Mouse (Mus musculus) liver, embryonic 13.5 days (tissue): ENCODE measurements at regions not wholly inside any gene's neighbourhood (a gene's known extent, or its start where the extent isn't known, plus 50 kb on each side); places are given as distances from the start of the nearest gene placed in this dataset.
"Not testable (repeated sequence)": the region's sequence is repeated elsewhere in the genome, so short reads cannot be mapped to it uniquely, and the experiment has no call there.

Source experiments
- ATAC-seq: fragments of 200-750 bp; cut with Nextera tagmentation; 2 replicates; pipeline ENCODE4 v1.8.0; 2017; ENCODE audit warnings: low read depth, mild to moderate bottlenecking, moderate number of reproducible peaks, moderate library complexity
- DNase-seq: peaks from one replicate; pipeline ENCODE4 v3.0.0; 2022
- H3K27ac ChIP-seq: fragments of 300-500 bp; sonication (generic); 2 replicates; pipeline ENCODE4 v1.5.1; 2015; ENCODE audit warnings: moderate library complexity, mild to moderate bottlenecking, inconsistent platforms
- H3K27me3 ChIP-seq: fragments of 300-500 bp; sonication (generic); 2 replicates; pipeline ENCODE4 v1.6.1; 2015; ENCODE audit warnings: mild to moderate bottlenecking, inconsistent platforms
- H3K36me3 ChIP-seq: fragments of 300-500 bp; sonication (generic); 2 replicates; pipeline ENCODE4 v1.6.1; 2015; ENCODE audit warnings: mild to moderate bottlenecking, inconsistent platforms
- H3K4me1 ChIP-seq: fragments of 300-500 bp; sonication (generic); replicated peaks from 2 replicates; pipeline ENCODE4 v1.6.1; 2015; ENCODE audit warnings: inconsistent platforms
- H3K4me2 ChIP-seq: fragments of 300-500 bp; sonication (generic); 2 replicates; pipeline ENCODE4 v1.6.1; 2015; ENCODE audit warnings: inconsistent platforms, mild to moderate bottlenecking, moderate library complexity
- H3K4me3 ChIP-seq: fragments of 300-500 bp; sonication (generic); replicated peaks from 2 replicates; pipeline ENCODE4 v1.5.1; 2015; ENCODE audit warnings: mild to moderate bottlenecking, inconsistent platforms
- H3K9ac ChIP-seq: fragments of 300-500 bp; sonication (generic); 2 replicates; pipeline ENCODE4 v1.6.1; 2015; ENCODE audit warnings: mild to moderate bottlenecking, inconsistent platforms
- H3K9me3 ChIP-seq: fragments of 300-500 bp; sonication (generic); replicated peaks from 2 replicates; pipeline ENCODE4 v1.6.1; 2016; ENCODE audit warnings: inconsistent platforms
- WGBS: fragments of 180-500 bp; shearing (Covaris S2); methylation state at CpG from one replicate; pipeline ENCODE4 v1.1.7; 2015; ENCODE audit not compliant: insufficient replicate concordance; 5-methylcytosine and 5-hydroxymethylcytosine counted together

GRCm38 (mm10) chr19:19945247-19945646 is 445.5 kb downstream of the Anxa1 start:
- no peak for ATAC-seq
- WGBS = 42% methylated on average over 1 of the region's 1 CpGs

GRCm38 (mm10) chr19:19942697-19943096 is 448.0 kb downstream of the Anxa1 start:
- ATAC-seq (no peak), DNase-seq (no peak)
- 73% methylated on average over 3 of the region's 3 CpGs for whole genome bisulfite sequencing
- H3K36me3 ChIP-seq = no peaks in the 10 kb centered on the region
- H3K9ac ChIP-seq = no peak overlapping the region
- no peaks in the 10 kb centered on the region for H3K27me3 ChIP-seq
- no peak overlapping the region for H3K4me2 ChIP-seq
- H3K9me3 ChIP-seq = no peaks in the 10 kb centered on the region
- no peaks in the 10 kb centered on the region for H3K4me1 ChIP-seq
- H3K4me3 ChIP-seq = no peak overlapping the region
- no peak overlapping the region for H3K27ac ChIP-seq

More at GRCm38 (mm10) chr19:19945247-19945646, 445.5 kb downstream of the Anxa1 start:
- Histone ChIP-seq H3K36me3 (no peaks in the 10 kb centered on the region), H3K27ac (no peak overlapping the region), H3K4me3 (no peak overlapping the region), H3K9me3 (no peaks in the 10 kb centered on the region), H3K4me2 (no peak overlapping the region), H3K9ac (no peak overlapping the region), H3K4me1 (no peaks in the 10 kb centered on the region), H3K27me3 (no peaks in the 10 kb centered on the region)
- DNase-seq = no peak

DNA sequence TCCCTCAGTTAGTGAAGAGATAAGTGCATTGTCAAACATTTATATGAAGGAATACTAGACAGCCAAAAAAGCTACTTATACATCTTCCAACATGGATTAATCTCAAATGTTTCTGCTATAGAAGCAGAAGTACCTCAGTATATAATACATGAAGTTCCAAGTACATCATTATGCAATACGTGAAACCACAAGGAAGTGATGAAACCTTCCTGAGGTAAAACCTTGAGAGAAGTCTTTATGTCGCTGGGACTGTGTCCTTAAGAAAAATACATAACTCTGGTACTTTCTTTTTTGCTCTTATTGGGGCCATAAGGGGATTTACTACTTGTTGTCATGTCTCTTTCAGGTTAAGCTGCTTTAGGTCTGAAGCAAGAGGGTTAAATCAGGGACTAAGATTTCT is 469.6 kb downstream of the Anxa1 start:
- Histone ChIP-seq H3K4me2 (no peak overlapping the region), H3K36me3 (no peaks in the 10 kb centered on the region), H3K4me3 (no peak overlapping the region), H3K4me1 (no peaks in the 10 kb centered on the region), H3K9ac (no peak overlapping the region), H3K27ac (no peak overlapping the region), H3K27me3 (no peaks in the 10 kb centered on the region), H3K9me3 (no peaks in the 10 kb centered on the region)
- 39% methylated on average over 2 of the region's 2 CpGs for WGBS
- ATAC-seq (no peak), DNase-seq (no peak)

DNA sequence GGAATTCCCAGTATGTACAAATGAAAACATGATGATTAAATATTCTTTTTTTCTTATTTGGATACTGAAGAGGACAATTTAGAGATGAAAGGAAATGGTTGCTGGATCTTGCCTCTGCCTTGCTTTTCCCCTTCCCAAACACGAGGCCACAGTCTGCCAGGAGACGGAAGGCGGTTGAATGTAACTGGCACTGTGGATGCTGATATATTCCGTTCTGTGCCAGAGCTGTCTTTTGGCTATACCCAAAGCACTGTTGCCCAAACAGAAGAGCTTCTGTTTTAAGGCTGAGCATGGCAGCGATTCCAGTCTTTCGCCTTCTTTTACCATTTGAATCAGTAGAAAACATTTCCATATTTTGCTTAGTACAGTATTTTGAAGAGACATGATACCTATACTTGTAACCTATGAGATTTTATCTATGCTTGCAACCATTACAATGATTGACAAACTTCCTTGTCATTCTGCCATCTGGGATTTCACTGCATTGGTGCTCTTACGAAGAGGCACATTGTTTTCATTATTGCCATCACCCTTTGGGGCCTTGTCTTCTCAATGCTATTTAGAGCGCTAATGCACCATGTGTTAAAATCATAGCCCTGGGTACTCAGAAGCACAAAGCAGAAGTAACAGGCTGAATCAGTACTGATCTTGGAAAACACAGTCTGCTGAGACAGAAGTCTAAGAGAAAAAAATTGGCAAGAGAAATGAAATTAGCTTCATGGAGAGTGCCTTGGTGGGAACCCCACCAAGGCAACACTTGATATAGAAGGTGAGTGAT is 504.6 kb downstream of the Anxa1 start:
- H3K4me3 ChIP-seq = no peak overlapping the region
- DNase-seq (no peak), ATAC-seq (no peak)
- H3K36me3 ChIP-seq = no peaks in the 10 kb centered on the region
- H3K27ac ChIP-seq = no peak overlapping the region
- 0 out of 2 replicates have a peak, but pooled peaks cover 5% of the 10 kb centered on the region for H3K9me3 ChIP-seq
- H3K9ac ChIP-seq = no peak overlapping the region
- H3K27me3 ChIP-seq = no peaks in the 10 kb centered on the region
- H3K4me1 ChIP-seq = no peaks in the 10 kb centered on the region
- no peak overlapping the region for H3K4me2 ChIP-seq
- WGBS = 64% methylated on average over 8 of the region's 8 CpGs

GRCm38 (mm10) chr19:19880895-19881294 is 509.8 kb downstream of the Anxa1 start:
- H3K4me2 ChIP-seq = no peak overlapping the region
- H3K4me3 ChIP-seq = no peak overlapping the region
- no peak overlapping the region for H3K27ac ChIP-seq
- no peak overlapping the region for H3K9ac ChIP-seq
- ATAC-seq = no peak
- H3K9me3 ChIP-seq = 0 out of 2 replicates have a peak, but pooled peaks cover 5% of the 10 kb centered on the region
- DNase-seq = no peak
- no peaks in the 10 kb centered on the region for H3K4me1 ChIP-seq
- no peaks in the 10 kb centered on the region for H3K27me3 ChIP-seq
- no peaks in the 10 kb centered on the region for H3K36me3 ChIP-seq

DNA sequence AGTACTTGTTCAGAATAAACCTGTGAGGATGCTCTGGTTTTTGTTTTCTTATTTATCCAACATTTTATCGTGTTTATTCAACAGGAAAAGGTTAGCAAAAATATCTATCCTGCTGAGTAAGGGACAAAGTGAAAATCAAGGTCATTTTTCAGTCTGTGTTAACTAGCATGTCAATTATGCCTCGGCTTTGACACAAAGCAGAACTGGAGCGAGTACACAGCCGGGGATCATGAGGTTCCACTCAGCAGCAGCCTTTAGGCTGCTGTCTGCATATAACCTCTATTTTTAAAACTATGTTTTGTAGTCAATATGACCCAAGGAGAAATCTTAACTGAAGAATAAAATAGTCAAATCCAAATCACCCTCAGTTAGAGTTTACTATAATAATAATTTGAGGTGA is 542.6 kb downstream of the Anxa1 start:
- DNase-seq (no peak), ATAC-seq (no peak)
- no peak overlapping the region for H3K9ac ChIP-seq
- no peaks in the 10 kb centered on the region for H3K4me1 ChIP-seq
- H3K4me2 ChIP-seq = no peak overlapping the region
- no peak overlapping the region for H3K27ac ChIP-seq
- H3K4me3 ChIP-seq = no peak overlapping the region
- H3K9me3 ChIP-seq = no peaks in the 10 kb centered on the region
- WGBS = 58% methylated on average over 4 of the region's 4 CpGs
- no peaks in the 10 kb centered on the region for H3K36me3 ChIP-seq
- H3K27me3 ChIP-seq = no peaks in the 10 kb centered on the region

GRCm38 (mm10) chr19:19807992-19808391 is 582.8 kb downstream of the Anxa1 start:
- Histone ChIP-seq H3K27me3 (no peaks in the 10 kb centered on the region), H3K4me2 (no peak overlapping the region), H3K4me3 (no peak overlapping the region), H3K36me3 (no peaks in the 10 kb centered on the region), H3K27ac (no peak overlapping the region), H3K4me1 (no peaks in the 10 kb centered on the region), H3K9me3 (no peaks in the 10 kb centered on the region), H3K9ac (no peak overlapping the region)
- ATAC-seq (no peak), DNase-seq (no peak)
- WGBS = 52% methylated on average over 1 of the region's 1 CpGs

DNA sequence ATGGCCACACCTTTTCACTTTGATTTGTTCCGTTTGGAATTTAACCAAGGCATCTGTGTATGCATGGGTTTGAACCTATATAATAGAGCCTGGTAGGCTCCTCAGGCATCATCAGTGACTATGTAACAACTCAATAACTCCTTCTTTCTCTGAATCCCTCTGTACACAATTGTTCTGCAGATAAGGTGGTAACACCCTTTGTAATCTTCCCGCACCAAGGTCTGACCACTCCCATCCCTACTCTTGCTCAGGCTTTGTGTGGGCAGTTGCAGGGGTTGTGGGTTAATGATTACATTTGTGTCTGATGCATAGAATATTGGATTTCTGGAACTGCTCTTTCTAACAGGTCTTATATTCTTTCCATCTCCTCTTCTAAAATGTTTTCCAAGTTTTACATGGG is 596.9 kb downstream of the Anxa1 start:
- peak; percentile 74 for ATAC-seq
- DNase-seq = peak; percentile 9
- Histone ChIP-seq H3K27me3 (no peaks in the 10 kb centered on the region), H3K9me3 (no peaks in the 10 kb centered on the region), H3K4me2 (no peak overlapping the region), H3K9ac (no peak overlapping the region), H3K27ac (no peak overlapping the region), H3K36me3 (no peaks in the 10 kb centered on the region), H3K4me1 (no peaks in the 10 kb centered on the region), H3K4me3 (no peak overlapping the region)
- WGBS = 37% methylated on average over 2 of the region's 2 CpGs

DNA sequence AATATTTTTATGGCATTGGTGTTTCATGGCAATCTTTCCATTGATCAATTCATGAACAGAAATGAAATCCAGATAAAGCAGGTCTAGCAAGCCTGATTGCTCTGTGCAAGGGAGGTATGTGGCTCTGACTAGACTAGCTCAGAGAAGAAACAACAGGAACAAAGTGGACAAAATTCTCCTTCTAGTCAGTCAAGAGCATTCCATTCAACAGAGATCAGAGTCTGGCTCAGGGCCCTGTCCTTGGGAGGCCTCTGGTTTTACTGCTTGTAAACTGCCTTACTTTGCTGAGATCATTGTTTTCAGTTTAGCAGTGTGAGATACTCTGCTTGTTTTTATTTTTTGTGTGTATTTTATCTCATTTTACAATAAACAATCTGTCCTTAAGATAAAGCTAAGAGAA is 607.2 kb downstream of the Anxa1 start:
- DNase-seq (no peak), ATAC-seq (no peak)
- Histone ChIP-seq H3K9ac (no peak overlapping the region), H3K27me3 (no peaks in the 10 kb centered on the region), H3K4me1 (no peaks in the 10 kb centered on the region), H3K4me2 (no peak overlapping the region), H3K27ac (no peak overlapping the region), H3K9me3 (no peaks in the 10 kb centered on the region), H3K4me3 (no peak overlapping the region), H3K36me3 (no peaks in the 10 kb centered on the region)

- H3K4me2 ChIP-seq = no peak overlapping the region
- H3K36me3 ChIP-seq = no peaks in the 10 kb centered on the region
- WGBS = 41% methylated on average over 4 of the region's 4 CpGs
- no peak overlapping the region for H3K9ac ChIP-seq
- H3K4me3 ChIP-seq = no peak overlapping the region
- no peak overlapping the region for H3K27ac ChIP-seq
- ATAC-seq (no peak), DNase-seq (no peak)
- no peaks in the 10 kb centered on the region for H3K27me3 ChIP-seq
- H3K9me3 ChIP-seq = no peaks in the 10 kb centered on the region
- H3K4me1 ChIP-seq = no peaks in the 10 kb centered on the region
Observed at GRCm38 (mm10) chr19:19777891-19778290, 612.9 kb downstream of the Anxa1 start.

GRCm38 (mm10) chr19:19770990-19771389 is 619.8 kb downstream of the Anxa1 start:
- no peaks in the 10 kb centered on the region for H3K4me1 ChIP-seq
- no peak for DNase-seq
- no peak overlapping the region for H3K27ac ChIP-seq
- H3K4me2 ChIP-seq = no peak overlapping the region
- no peak overlapping the region for H3K9ac ChIP-seq
- no peaks in the 10 kb centered on the region for H3K36me3 ChIP-seq
- no peaks in the 10 kb centered on the region for H3K27me3 ChIP-seq
- no peak overlapping the region for H3K4me3 ChIP-seq
- WGBS = 15% methylated on average over 1 of the region's 1 CpGs
- H3K9me3 ChIP-seq = no peaks in the 10 kb centered on the region
- ATAC-seq = no peak

GRCm38 (mm10) chr19:19750069-19750599 is 639.1 kb upstream of the Rorb start:
- not testable (repeated sequence) for H3K4me3 ChIP-seq, H3K36me3 ChIP-seq, ATAC-seq, DNase-seq, H3K9me3 ChIP-seq, H3K9ac ChIP-seq, H3K27me3 ChIP-seq, H3K4me2 ChIP-seq, H3K27ac ChIP-seq, H3K4me1 ChIP-seq
- WGBS = 63% methylated on average over 3 of the region's 3 CpGs
